Mouse (Mus musculus): ENCODE data around the gene Pole4.

DNA sequence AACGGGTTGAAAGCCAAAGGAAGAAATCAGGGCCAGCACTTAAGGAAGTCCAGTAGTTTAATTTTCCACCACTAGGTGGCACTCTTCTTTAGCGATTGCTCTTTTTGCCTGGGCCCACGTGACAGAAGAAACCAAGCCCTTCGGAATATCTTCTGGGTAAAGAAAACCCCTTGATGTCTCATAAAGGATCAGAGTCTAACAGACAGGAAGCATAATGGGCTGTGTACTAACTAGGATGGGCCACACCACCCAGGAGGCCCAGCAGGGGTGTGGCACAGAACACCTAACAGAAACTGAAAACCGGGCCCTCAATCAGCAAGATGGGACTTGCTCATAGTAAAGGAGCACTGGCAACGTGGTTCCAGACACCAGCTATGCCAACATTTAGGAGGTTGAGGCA lies 35.1 kb upstream of the Pole4 start:
- peak; percentile 96 for TF ChIP-seq MAX (IDR thresholded peaks at IDR 0.05; ENCODE audit: low read length)
- no peak; the same call in 1 of the 2 replicates for TF ChIP-seq JUN (IDR thresholded peaks at IDR 0.05; ENCODE audit: insufficient read depth, low read depth, low read length)
- TF ChIP-seq SMC3 (IDR thresholded peaks at IDR 0.05; ENCODE audit: low read depth, low read length): peak; percentile 84
- TF ChIP-seq USF1 (IDR thresholded peaks at IDR 0.05; ENCODE audit: low read depth, low read length): peak; percentile 96
- TF ChIP-seq MEF2A (IDR thresholded peaks at IDR 0.05; ENCODE audit: borderline replicate concordance, low read depth, low read length): peak; percentile 81
- peak; percentile 53 for TF ChIP-seq POLR2A (IDR thresholded peaks at IDR 0.05; ENCODE audit: low read depth, low read length)
- TF ChIP-seq KAT2A (IDR thresholded peaks at IDR 0.05; ENCODE audit: insufficient replicate concordance, low read length): no peak
